Mouse (Mus musculus): ENCODE data around the gene Gm45711.

DNA sequence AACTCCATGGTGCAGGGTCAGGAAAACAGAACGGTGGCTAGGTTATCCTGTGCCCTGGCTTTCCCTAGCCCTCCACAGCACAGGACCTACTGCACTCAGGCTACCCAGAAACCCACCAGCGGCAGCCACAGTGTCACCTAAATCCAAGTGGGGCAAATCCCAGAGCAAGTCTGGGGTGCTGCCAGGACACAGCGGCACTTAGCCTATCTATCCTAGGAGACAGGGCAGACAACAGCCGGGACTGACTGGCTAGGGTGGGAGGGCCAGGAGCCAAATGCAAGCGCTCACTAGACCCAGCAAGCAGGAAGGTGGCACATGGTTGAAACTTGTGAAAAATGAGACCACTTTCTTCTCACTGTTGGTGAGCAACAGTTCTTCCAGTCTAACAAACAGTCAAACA lies 39.1 kb upstream of the Gm45711 start:
- TF ChIP-seq POLR2A (IDR thresholded peaks at IDR 0.05; ENCODE audit: insufficient read depth, low read length) = no peak
- no peak for TF ChIP-seq CTCF (IDR thresholded peaks at IDR 0.05; ENCODE audit: low read depth, low read length)
- TF ChIP-seq EP300 (IDR thresholded peaks at IDR 0.05; ENCODE audit: insufficient read depth, low read depth, low read length) = no peak
